Mouse (Mus musculus) urinary bladder, postnatal 10 days (tissue): ENCODE data around the gene Hmcn1.

Source experiments
- DNase-seq: peaks from one replicate; pipeline ENCODE4 v3.0.0; 2022; ENCODE audit warnings: low spot score

Hmcn1 gene

DNA sequence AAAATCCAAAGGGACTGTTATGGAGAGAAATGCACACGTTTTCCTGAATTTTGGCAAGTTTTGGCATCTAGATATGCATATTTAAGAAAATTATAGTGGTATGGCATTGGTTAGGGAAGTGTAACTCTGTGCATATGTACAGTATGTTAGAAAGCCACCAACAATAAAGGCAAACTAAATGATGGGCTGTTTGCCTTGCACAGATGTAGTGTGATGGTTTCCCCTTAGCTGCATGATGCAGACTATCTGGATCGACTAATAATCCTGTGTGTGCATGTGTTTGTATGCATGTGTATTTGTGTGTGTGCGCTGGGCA, 361.4 kb downstream of the Hmcn1 start:
- DNase-seq = no peak

DNA sequence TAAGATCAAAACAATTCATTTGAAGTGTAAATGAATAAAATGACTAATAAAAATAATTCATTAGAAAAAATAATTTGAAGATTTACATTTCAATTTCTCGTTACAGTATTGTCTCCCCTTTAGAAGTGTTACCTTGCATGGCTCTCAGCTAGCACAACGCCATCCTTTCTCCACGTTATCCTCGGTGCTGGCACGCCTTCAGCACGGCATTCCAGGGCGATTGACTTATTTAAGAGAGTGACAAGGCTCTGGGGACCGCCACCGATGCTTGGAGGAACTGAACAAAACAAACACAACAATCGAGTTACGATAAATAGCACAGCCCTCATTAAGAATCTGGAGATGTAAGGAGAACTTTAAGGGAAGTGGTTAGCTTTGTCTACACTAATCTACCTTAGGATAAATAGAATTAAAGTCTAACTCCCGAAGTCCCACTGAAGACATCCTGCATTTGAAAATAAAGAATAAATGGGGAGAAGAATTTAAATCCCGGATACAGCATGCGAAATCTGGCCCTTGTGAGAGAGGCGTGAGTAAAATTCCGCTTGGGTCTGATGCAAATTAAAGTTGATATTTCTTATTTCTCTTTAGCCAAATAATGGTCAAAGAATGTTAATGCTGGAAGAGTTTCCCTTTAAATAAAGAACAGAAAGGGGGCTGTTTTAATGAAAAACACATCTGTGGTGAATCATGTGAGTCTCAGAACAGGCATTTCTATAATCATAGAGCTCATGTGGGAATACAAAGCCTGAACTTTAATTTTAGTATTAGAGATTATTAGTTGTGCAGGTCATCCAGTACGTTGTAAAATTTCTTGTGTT, 362.0 kb downstream of the Hmcn1 start:
- no peak for DNase-seq

DNA sequence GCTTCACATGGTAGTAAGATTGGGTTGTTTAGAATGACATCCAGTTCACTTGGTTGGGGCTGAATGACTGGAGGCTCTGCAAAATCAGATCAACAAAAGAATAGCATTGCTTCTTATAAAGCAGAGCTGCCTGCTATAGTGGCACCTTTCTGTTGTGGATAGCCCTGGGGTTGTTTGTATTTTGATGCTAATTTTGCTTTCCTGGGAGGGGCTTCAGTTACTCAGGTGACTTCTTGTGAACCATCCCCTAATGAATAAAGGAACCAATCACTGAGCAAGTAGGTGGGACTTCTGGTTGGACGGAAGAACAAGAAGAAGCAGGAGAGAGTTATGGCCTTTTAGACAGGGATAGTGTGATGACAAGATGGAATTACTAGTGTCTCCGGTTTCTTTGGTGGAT, 370.0 kb downstream of the Hmcn1 start:
- no peak for DNase-seq

DNA sequence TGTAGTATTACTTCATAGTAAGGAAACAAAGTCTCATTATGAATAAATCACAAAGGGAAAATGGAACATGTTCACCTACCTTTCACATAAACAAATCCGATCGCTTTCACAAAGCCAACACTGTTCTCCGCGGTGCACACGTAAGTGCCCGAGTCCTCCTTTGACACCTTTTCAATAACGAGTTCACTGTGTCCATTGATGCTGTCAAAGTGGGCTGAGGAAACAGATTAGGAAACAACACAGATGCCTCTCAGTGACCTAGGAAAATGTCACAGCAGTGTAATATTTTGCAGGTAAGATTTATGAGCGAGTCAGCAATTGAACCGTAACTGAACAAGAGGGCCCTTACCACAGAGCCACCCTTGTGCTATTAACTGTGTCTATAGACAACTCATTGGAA, 382.7 kb downstream of the Hmcn1 start:
- no peak for DNase-seq

DNA sequence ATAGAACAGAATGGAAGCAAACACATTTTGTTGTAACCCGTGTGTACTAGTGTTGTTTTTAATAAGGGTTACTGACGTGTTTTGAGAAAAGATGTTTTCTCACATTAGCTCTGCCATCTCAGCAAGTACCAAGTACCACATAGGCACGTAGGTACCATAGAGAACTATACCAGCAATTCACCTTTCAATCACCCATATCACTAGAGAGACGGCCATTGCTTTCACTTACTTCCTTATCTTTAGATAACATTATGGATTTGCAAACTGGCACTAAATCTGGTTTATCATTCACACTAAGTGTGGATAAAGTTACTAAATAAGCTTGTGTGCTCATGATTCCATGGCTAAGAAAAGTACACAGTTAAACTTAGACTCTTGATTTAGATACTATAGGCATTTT, 387.1 kb downstream of the Hmcn1 start:
- no peak for DNase-seq

DNA sequence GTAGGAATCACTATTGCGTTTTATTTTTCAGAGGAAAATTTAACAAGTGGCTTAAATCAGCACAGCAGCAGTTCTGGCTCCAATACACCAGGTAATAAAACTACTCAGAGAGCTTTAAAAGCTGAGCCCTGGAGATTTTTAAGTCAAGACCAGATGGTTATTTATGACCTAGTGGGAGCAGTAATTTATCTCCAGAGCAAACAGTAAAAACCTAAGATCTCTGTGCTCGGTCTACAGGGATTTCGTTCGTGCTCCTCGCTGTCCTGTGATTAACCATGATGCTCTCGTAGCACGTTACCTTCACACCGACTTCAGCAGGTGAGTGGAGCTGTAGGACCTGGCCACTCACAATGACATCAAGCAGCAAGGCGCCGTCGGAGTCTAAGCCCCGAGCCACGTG, 399.6 kb downstream of the Hmcn1 start:
- DNase-seq = no peak

DNA sequence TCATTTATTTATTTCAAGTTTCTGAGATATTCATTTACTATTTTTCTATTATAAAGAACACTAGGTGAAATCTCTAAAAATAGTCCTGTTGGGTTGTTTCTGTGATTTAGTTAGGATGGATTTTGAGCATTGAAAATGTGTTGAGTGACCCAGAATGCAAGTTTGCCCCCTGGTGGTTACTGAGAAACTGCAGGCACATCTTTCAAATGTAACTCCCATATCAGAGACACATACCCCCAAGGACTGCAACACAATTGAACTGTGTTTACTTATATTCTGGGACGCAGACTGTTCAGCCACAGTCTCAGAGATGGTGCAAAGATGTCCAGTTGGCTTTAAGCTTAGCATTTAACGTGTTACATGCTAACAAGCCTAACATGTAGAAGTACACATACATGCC, 402.0 kb downstream of the Hmcn1 start:
- no peak for DNase-seq

DNA sequence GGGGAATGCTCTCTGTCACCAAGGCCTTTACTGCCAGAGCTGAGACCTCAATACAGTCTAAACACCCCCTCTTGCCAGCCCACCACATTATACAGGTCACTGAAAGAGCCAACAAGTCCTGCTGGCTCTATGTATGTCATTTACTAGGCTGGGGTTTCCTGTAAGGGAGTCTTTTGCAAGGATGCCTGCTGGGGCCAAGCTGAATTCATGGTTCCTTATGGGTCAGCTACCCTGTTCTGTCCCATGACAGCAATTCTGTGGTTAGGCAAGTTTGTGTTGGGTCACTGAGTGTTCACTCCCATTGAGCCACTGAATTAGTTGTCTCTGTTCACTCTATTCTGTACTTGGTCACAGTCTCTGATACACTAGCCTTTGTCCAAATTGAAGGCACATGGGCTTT, 405.8 kb downstream of the Hmcn1 start:
- no peak for DNase-seq

DNA sequence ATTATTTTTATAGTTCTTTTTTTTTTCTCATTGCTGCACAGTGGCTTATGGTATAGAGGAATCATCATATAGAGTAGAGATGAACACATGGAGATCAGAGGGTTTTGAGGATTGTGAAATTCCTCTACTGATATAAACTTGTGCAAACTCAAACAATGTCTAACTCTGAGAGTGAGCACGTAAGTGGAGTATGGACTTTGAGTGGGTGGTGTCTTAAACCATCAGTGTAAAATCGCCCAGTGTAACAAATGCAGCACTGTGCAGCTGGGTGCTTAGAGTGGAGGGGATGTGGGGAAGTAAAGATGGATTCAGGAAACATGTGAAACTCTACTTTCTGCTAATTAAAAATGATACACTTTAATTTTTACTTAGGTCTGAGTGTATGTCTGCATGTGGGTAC, 408.8 kb downstream of the Hmcn1 start:
- no peak for DNase-seq

DNA sequence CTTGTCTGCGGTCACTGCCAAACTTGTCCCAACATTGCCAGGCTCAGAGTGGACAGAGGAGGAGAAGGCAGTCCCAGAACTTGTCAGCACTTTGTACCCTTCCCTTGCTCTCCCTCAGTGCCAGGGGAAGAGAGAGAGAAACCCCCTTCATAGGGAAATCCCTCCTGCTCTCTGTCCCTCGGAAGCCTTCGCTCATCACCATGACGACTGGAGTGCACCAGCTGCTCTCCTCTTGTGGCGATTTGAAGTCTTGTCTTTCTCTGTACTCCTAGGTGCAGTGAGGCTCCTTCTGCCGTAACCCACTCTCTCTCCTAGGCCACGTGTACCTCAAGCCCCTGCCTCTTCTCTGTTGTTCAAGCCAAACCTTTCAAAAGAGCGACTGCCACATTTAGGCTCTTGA, 409.5 kb downstream of the Hmcn1 start:
- DNase-seq = no peak

DNA sequence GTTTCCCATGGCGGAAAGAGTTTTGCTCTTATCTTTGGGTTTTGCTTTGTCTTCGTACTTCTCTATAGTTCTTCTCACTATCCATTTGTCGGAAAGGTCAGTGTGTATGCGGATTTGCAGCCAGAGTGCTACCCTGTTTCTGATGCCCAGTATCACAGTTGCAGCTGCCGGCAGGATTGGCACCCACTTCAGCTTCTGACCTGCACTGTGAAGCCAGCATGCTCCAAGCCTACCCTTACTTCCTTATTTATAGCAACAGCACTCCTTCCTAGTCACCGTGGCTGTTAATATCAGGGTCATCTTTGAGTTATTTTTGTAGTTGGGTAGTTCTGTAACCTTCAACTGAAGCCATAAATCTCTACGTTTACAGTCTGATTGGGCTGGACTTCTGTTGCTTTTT, 412.7 kb downstream of the Hmcn1 start:
- DNase-seq = no peak

DNA sequence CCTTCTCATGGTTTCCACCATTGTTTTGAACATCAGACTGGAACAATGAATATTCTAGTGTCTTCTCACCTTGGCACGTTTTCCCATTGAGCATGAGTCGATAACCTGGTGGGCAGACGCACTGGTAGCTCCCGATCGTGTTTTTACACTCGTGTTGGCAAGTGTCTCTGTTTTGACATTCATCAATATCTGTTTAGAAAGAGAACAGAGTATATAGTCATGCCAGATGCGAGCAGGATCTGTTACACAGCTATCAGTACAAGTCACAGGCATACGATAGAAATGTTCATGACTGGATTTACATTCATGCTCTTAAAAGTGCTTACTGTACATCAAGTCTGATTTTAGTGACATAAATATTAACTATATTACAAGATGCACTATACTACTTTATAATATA, 419.8 kb downstream of the Hmcn1 start:
- no peak for DNase-seq

DNA sequence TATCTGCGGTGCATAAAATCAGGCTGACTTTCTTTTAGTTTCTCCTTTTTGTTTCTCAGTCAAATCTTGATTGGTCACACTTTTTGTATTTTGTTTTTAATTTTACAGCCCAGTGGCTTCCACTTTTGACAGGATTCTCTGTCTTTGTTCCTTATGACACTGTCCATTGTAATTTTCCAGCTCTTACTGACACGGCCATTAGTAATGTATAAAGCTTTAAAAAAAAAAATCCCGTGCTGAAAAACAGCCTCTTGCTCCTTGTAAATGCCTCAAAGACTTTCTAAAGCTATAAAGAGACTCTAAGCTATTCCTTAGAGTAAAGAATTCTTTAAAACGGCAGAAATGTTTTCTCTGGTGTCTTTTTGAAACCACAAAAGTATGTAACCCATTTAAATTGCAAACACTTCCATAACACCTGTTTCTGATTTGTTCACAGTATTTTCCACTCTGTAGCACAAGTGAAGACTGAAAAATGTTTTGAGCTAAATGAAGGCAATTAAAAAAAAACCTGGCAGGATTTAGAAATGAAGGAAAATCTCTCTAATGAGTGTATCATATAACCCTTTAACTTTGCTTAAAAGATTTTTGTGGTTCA, 422.6 kb downstream of the Hmcn1 start:
- DNase-seq = no peak

DNA sequence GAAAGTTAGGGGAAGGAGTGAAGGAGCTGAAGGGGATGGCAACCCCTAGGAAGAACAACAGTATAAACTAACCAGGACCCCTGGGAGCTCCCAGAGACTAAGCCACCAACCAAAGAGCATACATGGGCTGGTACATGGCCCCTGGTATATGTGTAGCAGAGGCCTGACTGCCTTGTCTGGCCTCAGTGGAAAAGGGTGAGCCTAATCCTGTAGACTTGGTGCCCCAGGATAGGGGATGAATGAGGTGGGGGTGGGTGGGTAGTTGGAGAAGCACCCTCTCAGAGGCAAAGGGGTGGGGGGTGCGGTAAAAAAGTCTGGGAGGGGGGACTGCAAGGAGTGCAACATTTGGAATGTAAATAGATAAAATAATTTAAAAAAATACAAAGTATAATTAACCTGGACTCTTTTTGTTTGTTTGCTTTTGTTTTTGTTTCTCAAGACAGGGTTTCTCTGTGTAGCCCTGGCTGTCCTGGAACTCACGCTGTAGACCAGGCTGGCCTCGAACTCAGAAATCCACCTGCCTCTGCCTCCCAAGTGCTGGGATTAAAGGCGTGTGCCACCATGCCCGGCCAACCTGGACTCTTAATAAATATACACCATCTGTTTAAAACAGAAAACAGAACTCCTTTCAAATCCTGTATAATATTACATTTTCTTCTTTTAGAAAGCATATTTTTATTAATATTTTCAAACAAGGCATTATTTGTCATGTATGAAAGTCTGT, 423.3 kb downstream of the Hmcn1 start:
- no peak for DNase-seq

DNA sequence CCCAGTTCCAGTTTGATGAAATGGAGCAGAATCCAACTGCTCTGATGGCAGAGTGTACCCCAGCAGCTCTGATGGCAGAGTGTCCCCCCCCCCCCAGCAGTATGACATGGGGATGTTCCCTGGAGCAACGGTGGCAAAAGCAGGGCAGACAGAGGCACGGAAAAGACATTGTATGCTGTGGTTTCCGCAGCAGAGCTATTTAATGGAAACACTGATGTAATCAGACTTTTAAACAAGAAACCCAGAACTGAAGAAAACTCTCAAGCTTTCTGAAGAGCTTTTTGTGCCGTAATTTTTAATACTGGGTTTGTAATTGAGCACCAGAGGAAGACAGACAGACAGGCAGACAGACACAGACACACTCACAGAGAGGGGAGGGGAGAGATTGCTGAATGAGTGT, 426.9 kb downstream of the Hmcn1 start:
- no peak for DNase-seq

DNA sequence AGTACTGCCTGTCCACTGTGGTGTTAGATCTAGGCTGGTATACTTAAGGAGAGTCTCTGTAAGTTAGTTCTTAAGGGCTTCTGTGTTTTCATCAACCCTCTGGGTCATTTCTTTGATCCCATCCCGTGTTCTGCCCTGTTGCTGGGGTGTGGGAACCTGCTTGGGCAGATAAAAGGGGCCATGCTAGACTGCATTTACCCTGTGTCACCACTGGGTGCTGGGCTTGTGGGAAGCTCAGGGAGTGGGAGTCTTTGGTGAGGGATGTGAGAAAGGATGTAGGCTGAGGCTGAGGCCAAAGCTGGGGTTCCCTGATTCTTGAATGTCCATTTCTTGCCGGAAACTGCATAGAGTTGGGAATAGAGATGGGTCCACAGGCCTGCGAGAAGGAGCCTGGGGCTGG, 436.6 kb downstream of the Hmcn1 start:
- DNase-seq = no peak

DNA sequence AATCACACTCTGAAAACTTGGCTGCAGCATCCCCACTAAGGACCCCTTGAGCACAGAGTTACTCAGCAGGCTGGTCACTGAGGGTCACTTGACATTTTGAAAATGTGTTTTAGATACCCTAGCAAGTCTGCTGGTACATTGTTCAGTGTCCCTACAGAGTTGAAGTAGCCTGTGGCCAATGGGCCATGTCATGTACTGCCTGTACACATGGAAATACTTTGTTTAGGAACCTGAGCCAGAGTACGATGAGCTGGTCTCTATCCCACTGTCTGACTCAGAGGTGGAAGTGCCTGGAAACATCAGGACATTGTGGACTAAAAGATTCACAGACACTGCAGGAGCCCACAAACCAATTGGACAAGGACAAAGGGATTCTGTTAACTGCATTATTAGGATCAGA, 441.8 kb downstream of the Hmcn1 start:
- DNase-seq = no peak

DNA sequence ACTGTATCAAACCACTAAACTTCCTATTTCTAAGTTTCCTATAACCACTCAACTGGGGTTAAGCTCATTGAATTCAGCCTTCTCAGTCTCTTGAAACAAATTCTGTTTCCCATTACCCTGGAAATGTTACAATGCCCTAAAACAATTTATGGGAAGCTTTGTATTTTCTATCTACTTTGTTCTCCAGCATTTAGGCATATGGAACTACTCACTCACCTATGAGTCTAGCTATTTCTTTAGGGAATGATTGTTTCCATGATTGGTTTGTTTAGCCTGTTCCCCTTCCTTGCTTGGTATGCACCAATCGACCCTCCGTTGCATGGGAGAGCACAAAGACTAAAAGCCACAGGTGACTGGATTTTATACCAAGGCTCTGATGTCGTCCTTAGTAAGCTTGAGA, 446.8 kb downstream of the Hmcn1 start:
- no peak for DNase-seq

DNA sequence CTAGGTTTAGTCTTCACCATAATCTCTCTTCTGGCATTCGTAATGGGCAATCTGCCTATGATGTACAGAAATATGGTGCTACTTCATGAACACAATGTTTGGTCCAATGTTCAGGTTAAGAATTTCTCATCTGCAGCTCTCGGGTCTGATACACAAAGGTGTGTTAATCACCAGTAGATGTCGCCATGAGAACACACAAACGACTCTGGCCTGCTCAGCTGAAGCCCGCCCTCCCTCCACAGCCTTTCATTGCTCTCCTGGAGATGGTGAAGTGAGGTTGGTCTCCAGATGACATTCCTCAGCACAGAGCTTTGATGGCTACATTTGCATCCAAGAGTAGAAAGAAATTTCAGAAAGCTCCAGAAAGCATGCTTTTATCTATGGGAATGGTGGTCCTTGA, 453.0 kb downstream of the Hmcn1 start:
- no peak for DNase-seq

DNA sequence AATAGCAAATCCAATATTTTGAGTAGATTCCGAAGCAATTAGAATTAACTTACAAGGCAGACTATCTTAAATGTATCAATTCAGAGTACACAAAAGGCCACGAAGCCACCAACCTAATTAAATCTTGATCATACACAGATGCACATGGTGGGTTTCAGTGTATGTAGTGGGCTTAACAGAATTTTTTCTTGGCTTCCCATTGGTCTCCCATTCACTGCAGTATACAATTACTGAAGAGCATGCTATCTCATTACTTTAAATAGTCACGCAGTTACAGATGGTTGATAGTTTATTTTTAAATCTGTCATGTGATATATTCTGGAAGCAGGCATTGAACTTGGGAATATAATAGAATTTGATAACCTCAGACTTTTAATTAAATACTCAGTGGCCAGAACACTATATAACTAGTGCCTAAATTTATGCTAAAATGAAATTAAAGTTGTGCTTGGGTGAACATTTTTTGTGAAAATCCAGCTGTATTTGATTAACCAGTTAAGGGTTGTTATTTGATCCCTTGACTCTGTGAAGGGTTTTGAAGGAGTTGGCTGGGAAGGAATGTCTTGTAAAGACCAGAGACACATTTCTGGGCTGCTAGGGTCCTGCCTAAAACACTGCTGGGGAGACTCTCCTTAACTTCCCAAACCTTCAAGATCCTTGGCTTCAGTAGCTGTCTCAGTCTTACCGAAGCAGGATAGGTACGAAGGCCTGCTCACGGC, 455.7 kb downstream of the Hmcn1 start:
- DNase-seq = no peak

DNA sequence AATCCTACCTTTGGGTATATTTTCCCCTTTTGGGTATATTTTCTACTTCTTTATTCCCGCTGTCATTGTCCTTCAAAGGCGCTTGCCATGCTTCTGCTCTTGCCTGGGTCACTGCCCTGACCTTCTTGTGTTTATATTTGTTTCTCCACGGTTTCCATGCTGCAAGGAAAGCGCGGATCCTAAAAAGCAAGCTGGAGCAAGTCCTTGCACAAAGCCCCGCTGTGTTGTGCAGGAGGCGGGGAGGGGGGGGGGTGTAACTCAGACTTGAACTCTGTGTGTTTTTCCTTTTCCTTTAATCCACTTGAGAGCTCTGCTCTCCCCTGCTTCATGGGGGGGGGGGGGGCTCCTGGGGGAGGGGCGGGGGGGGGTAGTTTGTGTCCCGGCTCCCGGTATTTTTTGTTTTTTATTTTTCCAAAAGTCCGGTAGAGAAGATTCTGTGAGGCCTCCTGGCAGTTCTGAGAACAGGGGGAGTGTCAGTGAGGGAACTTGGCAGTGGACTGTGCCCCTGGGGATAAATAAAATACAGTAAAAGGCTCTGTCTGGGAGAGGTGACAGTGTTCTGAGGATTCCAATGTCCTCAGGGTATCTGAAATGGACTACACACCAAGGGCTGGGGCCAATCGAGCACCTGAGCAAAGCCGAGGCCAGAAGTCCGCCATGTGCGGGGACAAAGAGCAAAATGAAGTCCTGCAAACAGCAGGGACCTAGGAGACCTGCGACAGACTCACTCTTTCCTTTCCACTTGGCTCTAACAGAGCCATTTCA, 457.3 kb downstream of the Hmcn1 start:
- DNase-seq = no peak

DNA sequence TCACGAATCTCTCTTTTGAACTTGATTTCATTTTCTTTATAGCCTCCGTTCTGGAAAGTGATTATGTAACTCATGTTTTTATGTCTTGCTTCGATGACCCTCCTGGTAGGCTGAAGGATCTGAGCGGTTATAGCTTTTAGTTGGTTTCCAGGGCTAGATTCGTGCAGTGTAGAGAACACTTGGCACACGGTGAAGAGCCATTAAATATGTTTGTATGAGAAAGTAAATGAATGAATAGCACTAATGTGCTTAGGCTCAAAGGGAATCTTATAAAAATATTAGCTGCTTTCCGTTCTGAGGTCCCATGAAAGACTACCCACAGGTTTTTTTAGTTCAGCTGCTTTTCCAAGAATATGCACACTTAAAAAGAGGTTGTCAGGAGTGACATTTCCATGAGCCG, 458.6 kb downstream of the Hmcn1 start:
- DNase-seq = no peak
